Comparison of ENCODE assay signal across 15 mouse cellular contexts in genomic region chr4:47435566-47436360, GRCm38 (mm10). TPM values are rescaled to one million over a fixed set of nuclear protein-coding genes. Genes with fewer than 3 reads are reported as not detected.
DNase-seq lines count a peak whose midpoint lies in the region; ATAC-seq and TF ChIP-seq lines count a peak whose summit lies in the region.
"Had no signal": no experiment of that assay in that cellular context is flagged by ENCODE, and none has a peak within 500 bp of the region (broad histone marks: within the 10 kb centered on the region; RNA-seq: fewer than 3 reads in every experiment).

No protein-coding gene starts in this region.

- 50% methylated on average over 28 of the region's 28 CpGs for WGBS in heart, embryonic 13.5 days
- WGBS in midbrain, embryonic 10.5 days: 84% methylated on average over 28 of the region's 28 CpGs
- 67% methylated on average over 28 of the region's 28 CpGs for WGBS in midbrain, embryonic 14.5 days
- 38% methylated on average over 28 of the region's 28 CpGs for WGBS in limb, embryonic 13.5 days
- WGBS in stomach, postnatal 0 days: 43% methylated on average over 28 of the region's 28 CpGs

- no peak for TF ChIP-seq CTCF in stomach, postnatal 0 days (IDR thresholded peaks at IDR 0.05; ENCODE audit: low read depth)

- no peak for TF ChIP-seq EP300 in stomach, postnatal 0 days (optimal IDR thresholded peaks at IDR 0.05)

- DNase-seq in heart, postnatal 14 days: no peak
- peak; percentile 11 for DNase-seq in midbrain, embryonic 10.5 days (ENCODE audit: low spot score)
- no peak for DNase-seq in midbrain, embryonic 14.5 days
- DNase-seq in stomach, postnatal 0 days (ENCODE audit: low spot score): no peak
- DNase-seq in left cerebral cortex, adult 8-10 months (ENCODE audit: low spot score in 2 of 2): no peak
- no peak for DNase-seq in thymus, postnatal 0 days (ENCODE audit: low spot score)
- DNase-seq: adrenal gland, adult 2 months; cerebellum, postnatal 25 days; kidney, adult 2 months; right cerebral cortex, postnatal 25 days; thymus, adult 2 months had no signal

- no peak for ATAC-seq in heart, embryonic 13.5 days (ENCODE audit: extremely low read depth, insufficient number of reproducible peaks, low FRiP score, low TSS enrichment)
- ATAC-seq in midbrain, embryonic 14.5 days (ENCODE audit: low FRiP score, low TSS enrichment): no peak
- ATAC-seq in limb, embryonic 13.5 days (ENCODE audit: low FRiP score, low read depth): no peak
- no peak for ATAC-seq in stomach, postnatal 0 days (ENCODE audit: low FRiP score, low TSS enrichment)
- ATAC-seq: Patski had no signal

- H3K27me3 ChIP-seq in heart, embryonic 13.5 days (replicated peaks): peaks cover 8% of the 10 kb centered on the region; the same call in 1 of the 2 replicates
- H3K27me3 ChIP-seq in midbrain, embryonic 10.5 days (ENCODE audit: low read depth, poor library complexity, severe bottlenecking): peaks cover 20% of the 10 kb centered on the region
- H3K27me3 ChIP-seq in midbrain, embryonic 14.5 days (ENCODE audit: control insufficient read depth, insufficient read depth, low read length): no peaks in the 10 kb centered on the region
- peaks cover 31% of the 10 kb centered on the region for H3K27me3 ChIP-seq in limb, embryonic 13.5 days
- no peaks in the 10 kb centered on the region for H3K27me3 ChIP-seq in stomach, postnatal 0 days (ENCODE audit: control insufficient read depth, insufficient read depth, low read length)
- H3K27me3 ChIP-seq: embryonic facial prominence, embryonic 15.5 days; Patski had no signal

- no peak overlapping the region for H3K4me3 ChIP-seq in heart, embryonic 13.5 days
- no peak overlapping the region for H3K4me3 ChIP-seq in midbrain, embryonic 10.5 days
- no peak overlapping the region for H3K4me3 ChIP-seq in midbrain, embryonic 14.5 days (replicated peaks; ENCODE audit: low read depth, low read length)
- no peak overlapping the region for H3K4me3 ChIP-seq in limb, embryonic 13.5 days
- no peak overlapping the region for H3K4me3 ChIP-seq in stomach, postnatal 0 days (ENCODE audit: low read depth, low read length)
- H3K4me3 ChIP-seq: embryonic facial prominence, embryonic 15.5 days had no signal

- peak overlapping the region; percentile 46 for H3K4me2 ChIP-seq in heart, embryonic 13.5 days
- no peak overlapping the region for H3K4me2 ChIP-seq in midbrain, embryonic 14.5 days (ENCODE audit: low read length)
- peak overlapping the region; percentile 34 for H3K4me2 ChIP-seq in limb, embryonic 13.5 days (replicated peaks)
- peak overlapping the region; percentile 31; the same call in 1 of the 2 replicates for H3K4me2 ChIP-seq in stomach, postnatal 0 days (replicated peaks; ENCODE audit: low read depth)
- H3K4me2 ChIP-seq: embryonic facial prominence, embryonic 15.5 days had no signal

- no peaks in the 10 kb centered on the region for H3K36me3 ChIP-seq in heart, embryonic 13.5 days
- H3K36me3 ChIP-seq in midbrain, embryonic 10.5 days: no peaks in the 10 kb centered on the region
- no peaks in the 10 kb centered on the region for H3K36me3 ChIP-seq in midbrain, embryonic 14.5 days (ENCODE audit: control insufficient read depth, insufficient read depth, low read length)
- no peaks in the 10 kb centered on the region for H3K36me3 ChIP-seq in limb, embryonic 13.5 days
- no peaks in the 10 kb centered on the region for H3K36me3 ChIP-seq in stomach, postnatal 0 days (ENCODE audit: control insufficient read depth, insufficient read depth, low read length)
- H3K36me3 ChIP-seq: embryonic facial prominence, embryonic 15.5 days had no signal

- intact Hi-C loops in heart, postnatal 14 days (cut with DNase I): loop anchor here (5.0 to 10.0 kb wide), 4 partner anchors 67 to 947 kb away; partner anchors contain the start of gene Nr4a3

- H3K4me1 ChIP-seq in heart, embryonic 13.5 days: peaks cover 22% of the 10 kb centered on the region
- peaks cover 31% of the 10 kb centered on the region for H3K4me1 ChIP-seq in midbrain, embryonic 10.5 days
- peaks cover 11% of the 10 kb centered on the region for H3K4me1 ChIP-seq in midbrain, embryonic 14.5 days (ENCODE audit: control insufficient read depth, insufficient read depth, low read length)
- peaks cover 20% of the 10 kb centered on the region for H3K4me1 ChIP-seq in limb, embryonic 13.5 days
- no peaks in the 10 kb centered on the region for H3K4me1 ChIP-seq in stomach, postnatal 0 days (replicated peaks; ENCODE audit: control insufficient read depth, insufficient read depth)

- no peak overlapping the region for H3K9ac ChIP-seq in heart, embryonic 13.5 days
- H3K9ac ChIP-seq in midbrain, embryonic 14.5 days (replicated peaks; ENCODE audit: low read length): no peak overlapping the region
- H3K9ac ChIP-seq in limb, embryonic 13.5 days: 0 out of 2 replicates have a peak overlapping the region, but pooled peaks have one; percentile 4
- no peak overlapping the region for H3K9ac ChIP-seq in stomach, postnatal 0 days (ENCODE audit: low read length)
- H3K9ac ChIP-seq: embryonic facial prominence, embryonic 15.5 days had no signal

- H3K27ac ChIP-seq in heart, embryonic 13.5 days (replicated peaks): no peak overlapping the region
- no peak overlapping the region for H3K27ac ChIP-seq in midbrain, embryonic 10.5 days (replicated peaks)
- H3K27ac ChIP-seq in midbrain, embryonic 14.5 days (replicated peaks; ENCODE audit: low read depth, low read length): no peak overlapping the region
- H3K27ac ChIP-seq in limb, embryonic 13.5 days: no peak overlapping the region
- H3K27ac ChIP-seq in stomach, postnatal 0 days (replicated peaks): no peak overlapping the region
- H3K27ac ChIP-seq: embryonic facial prominence, embryonic 15.5 days had no signal

- no peaks in the 10 kb centered on the region for H3K9me3 ChIP-seq in heart, embryonic 13.5 days
- H3K9me3 ChIP-seq in midbrain, embryonic 10.5 days (replicated peaks): no peaks in the 10 kb centered on the region
- no peaks in the 10 kb centered on the region for H3K9me3 ChIP-seq in midbrain, embryonic 14.5 days (ENCODE audit: control insufficient read depth, low read length)
- H3K9me3 ChIP-seq in limb, embryonic 13.5 days: no peaks in the 10 kb centered on the region
- H3K9me3 ChIP-seq in stomach, postnatal 0 days (ENCODE audit: control insufficient read depth, low read length): no peaks in the 10 kb centered on the region
- H3K9me3 ChIP-seq: embryonic facial prominence, embryonic 15.5 days had no signal

RNA-seq across cellular contexts. Expression of gene Alg2, which starts 38.4 kb away (rescaled TPM):
- polyA plus RNA-seq in heart, embryonic 13.5 days (2015; fragmentation: Nextera tagmentation; extraction: Ambion mirVana): 27.5 and 27.8 TPM in 2 replicates
- total RNA-seq in heart, postnatal 14 days (2021): 1 to 10 TPM; 8.7 to 9.1 TPM
- polyA plus RNA-seq in midbrain, embryonic 10.5 days (2016; fragmentation: Nextera tagmentation; extraction: Ambion mirVana): 93.2 and 110 TPM in 2 replicates
- polyA plus RNA-seq in midbrain, embryonic 14.5 days (2014; fragmentation: Nextera tagmentation; extraction: Ambion mirVana): 311 and 339 TPM in 2 replicates
- 89.7 and 92.2 TPM in 2 replicates for polyA plus RNA-seq in limb, embryonic 13.5 days (2015; fragmentation: Nextera tagmentation; extraction: Ambion mirVana)
- polyA plus RNA-seq in stomach, postnatal 0 days (2015; fragmentation: Nextera tagmentation; extraction: Ambion mirVana): 24.5 and 26.2 TPM in 2 replicates
- total RNA-seq in left cerebral cortex, adult 8-10 months (2022): 100 to 1,000 TPM; 112 to 118 (median 114) TPM
- 27.9 and 29.3 TPM in 2 replicates for polyA plus RNA-seq in thymus, postnatal 0 days (2015; fragmentation: Nextera tagmentation; extraction: Ambion mirVana)

RNA-seq across cellular contexts. Expression of gene Sec61b, which starts 38.7 kb away (rescaled TPM):
- 174 TPM in 2 replicates for polyA plus RNA-seq in heart, embryonic 13.5 days (2015; fragmentation: Nextera tagmentation; extraction: Ambion mirVana)
- 10 to 100 TPM; 26.6 to 27.8 TPM for total RNA-seq in heart, postnatal 14 days (2021)
- 339 and 378 TPM in 2 replicates for polyA plus RNA-seq in midbrain, embryonic 10.5 days (2016; fragmentation: Nextera tagmentation; extraction: Ambion mirVana)
- polyA plus RNA-seq in midbrain, embryonic 14.5 days (2014; fragmentation: Nextera tagmentation; extraction: Ambion mirVana): 258 and 296 TPM in 2 replicates
- polyA plus RNA-seq in limb, embryonic 13.5 days (2015; fragmentation: Nextera tagmentation; extraction: Ambion mirVana): 455 and 473 TPM in 2 replicates
- polyA plus RNA-seq in stomach, postnatal 0 days (2015; fragmentation: Nextera tagmentation; extraction: Ambion mirVana): 412 and 495 TPM in 2 replicates
- total RNA-seq in left cerebral cortex, adult 8-10 months (2022): 10 to 100 TPM; 40.2 to 48.5 (median 41.3) TPM
- polyA plus RNA-seq in thymus, postnatal 0 days (2015; fragmentation: Nextera tagmentation; extraction: Ambion mirVana): 467 and 510 TPM in 2 replicates
